Mouse (Mus musculus): ENCODE measurements around the gene Eml3.
A peak's percentile ranks its signal among the peaks of the same experiment; 100 is the strongest.

Gene Eml3

DNA sequence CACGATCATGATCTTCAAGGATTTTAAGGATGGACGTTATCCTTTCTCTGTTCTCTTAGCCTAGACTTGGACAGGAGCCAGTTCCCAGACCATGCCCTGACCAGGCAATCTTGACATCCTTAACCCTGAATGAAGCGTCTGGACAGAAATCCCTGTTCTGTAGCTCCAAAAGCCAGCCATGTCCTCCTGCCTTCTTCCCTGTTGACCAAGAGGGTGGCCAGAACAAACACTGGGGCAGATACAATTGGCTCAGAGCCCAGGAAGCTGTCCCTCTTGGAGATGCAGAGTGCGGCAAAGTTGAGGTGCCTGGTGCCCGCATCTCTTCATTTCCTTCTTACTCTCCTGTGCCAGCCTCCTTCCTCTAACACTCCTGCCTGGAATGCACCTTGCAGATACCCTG is 56.5 kb downstream of the Eml3 start:
- no peak for DNase-seq (ENCODE audit: low read depth, low spot score)

DNA sequence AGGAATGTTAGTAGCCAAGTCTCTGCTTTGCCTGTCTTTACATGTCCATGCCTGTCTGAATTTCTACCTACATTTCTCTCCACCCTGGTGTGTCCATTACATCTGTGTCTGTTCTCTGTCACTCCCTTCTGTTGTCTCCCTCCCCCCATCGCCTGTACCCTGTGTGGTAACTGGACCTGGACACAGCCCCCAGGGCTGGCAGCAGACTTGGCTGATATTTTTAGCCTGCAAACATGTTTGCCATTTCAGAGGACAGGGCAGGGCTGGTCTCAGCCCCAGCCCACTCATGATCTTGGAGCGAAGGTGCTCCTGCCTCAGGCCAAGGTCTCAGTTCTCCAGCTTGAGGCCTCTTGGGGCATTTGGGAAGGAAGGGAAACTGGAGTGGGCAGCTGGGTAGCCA is 58.5 kb downstream of the Eml3 start:
- DNase-seq (ENCODE audit: low read depth, low spot score): peak; percentile 23

DNA sequence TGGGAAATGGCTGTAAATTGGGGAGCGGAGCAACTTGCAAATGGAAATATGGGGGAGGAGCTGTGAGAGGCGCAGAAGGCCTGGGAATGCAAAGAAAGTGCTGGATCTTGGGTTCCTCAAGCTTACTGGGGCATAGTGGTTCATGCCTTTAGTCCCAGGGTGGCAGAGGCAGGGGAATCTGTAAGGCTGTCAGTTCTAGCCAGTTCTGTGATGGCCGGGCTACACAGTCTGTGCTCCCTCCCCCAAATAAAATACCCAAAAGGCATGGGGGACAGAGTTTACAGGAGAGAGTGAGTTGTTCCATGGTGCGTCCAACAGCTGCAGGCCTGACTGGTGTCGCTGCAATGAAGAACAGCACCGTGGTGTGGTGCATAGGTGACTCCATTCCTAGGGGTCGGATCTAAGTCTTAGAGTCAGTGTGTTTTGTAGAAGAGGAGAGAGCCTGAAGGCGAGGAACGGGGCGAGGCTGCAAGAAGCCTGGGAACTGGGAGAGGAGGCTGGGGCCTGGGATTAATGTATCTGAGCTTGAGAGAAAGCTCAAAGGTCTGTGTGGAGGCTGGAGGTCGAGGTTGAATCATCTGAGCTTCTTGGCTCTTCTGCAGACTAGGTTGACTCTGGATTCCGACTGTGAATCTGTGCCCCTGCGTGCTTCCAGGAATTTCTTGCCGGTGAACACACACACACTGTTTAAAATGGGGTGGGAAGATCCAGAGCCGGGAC is 59.2 kb downstream of the Eml3 start:
- peak; percentile 78 for DNase-seq (ENCODE audit: low read depth, low spot score)

DNA sequence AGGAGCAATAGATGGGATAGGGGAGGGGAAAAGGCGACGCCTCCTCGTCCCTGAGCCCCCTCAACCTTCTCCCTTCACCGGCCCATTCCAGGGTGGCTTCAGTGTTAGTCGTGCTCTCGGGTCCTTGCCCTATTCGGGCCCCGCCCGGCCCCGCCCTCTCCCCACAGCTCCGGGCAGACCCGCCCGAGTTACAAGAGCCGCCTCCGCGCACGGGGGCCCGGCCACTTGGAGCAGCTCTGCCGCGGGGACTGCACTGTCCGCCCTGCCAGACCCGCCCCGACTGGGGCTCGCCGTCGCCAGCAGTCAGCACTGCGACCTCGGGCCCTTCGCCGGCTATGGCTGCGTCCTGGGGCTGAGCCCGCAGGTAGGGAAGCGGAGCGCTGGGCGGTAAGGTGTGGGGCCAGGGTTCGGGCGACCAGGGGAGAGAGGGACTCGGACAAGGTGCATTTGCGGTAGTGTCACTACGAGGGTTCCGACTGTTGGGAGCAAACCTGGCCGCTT is 59.8 kb downstream of the Eml3 start, which contains the start of gene Ahnak:
Gene Ahnak, plus strand, starts transcription at position 219 of the 501 bp plus-strand sequence.
- peak; percentile 80 for DNase-seq (ENCODE audit: low read depth, low spot score)

DNA sequence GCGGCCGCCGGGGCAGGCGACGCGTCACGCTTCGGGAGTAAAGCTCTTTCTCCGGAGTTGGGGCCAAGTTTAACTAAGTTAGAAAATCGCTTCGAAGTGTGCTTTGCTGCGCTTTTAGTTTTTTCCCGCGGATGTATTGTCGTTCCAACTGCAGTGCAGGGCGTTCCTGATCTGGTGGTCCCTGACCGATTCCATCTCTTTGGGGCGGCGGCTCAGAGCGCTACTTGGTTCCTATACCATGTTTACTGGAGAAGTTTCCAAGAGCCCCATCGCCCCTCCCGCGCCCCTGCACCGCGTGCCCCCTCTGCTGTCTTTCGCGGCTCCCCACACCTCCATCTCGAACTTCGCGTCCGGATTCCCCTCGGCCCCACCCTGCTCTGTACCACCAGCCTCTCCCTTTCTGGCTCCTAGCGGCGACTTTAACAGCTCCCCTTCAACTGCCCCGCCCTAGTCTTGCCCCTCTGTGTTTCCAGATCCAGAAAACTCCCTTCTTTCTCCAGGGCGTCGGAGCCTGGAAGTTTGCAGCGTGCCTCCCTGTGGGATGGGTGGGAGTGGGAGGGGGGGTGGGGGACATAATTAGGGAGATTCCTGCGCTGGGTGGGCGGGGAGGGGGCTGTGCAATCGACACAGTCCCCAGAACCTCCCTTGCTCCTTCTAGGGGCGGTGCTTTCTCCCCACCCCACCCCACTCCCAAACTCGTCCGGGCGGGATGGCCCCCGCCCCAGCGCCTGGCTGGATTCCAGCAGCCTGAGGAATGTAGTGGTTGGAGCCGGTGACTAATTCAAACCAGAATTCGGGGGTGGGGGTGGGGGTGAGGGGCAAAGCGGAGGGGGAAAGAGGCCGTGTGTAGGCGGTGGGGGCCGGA is 60.4 kb downstream of the Eml3 start:
- DNase-seq (ENCODE audit: low read depth, low spot score): peak; percentile 94

DNA sequence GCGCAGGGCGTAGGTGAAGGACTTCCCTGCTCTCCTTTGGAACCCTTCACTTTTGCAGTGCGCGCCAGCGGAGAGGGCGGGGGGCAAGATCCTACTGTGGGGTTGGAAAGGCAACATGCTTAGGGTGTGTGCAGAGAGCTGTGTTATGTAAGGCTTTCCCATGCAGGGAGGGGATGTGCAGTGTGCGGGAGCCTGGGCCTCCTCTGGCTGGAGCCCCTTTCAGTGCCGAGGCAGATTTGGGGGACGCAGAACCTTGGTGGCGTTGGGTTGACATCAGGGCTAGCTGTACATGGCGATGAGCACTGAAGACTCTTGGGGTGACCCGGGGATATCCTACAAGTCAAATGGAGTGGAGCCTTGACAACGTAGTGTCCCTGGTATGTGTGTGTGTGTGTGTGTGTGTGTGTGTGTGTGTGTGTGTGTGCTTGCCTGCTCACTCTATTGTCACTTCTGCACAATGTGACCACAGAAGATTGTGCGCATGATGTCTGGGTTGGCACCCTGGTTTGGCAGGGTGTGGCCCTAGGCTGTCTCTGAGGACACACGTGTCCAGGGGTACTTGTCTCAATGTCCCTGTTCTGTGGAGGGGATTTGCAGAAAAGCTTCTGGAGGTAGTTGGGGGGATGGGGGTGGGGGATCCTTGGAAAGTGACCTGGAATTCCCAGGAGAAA is 61.2 kb downstream of the Eml3 start:
- DNase-seq (ENCODE audit: low read depth, low spot score): peak; percentile 56
